Mouse (Mus musculus): ENCODE data around the gene Gcsam. TPM values are rescaled to one million over a fixed set of nuclear protein-coding genes. Genes with fewer than 3 reads are reported as not detected.

Gene Gcsam
- polyA plus RNA-seq, 1 experiment from 2014 or later: 0.35 TPM

GRCm38 (mm10) chr16:45651497-45651896 lies 41.3 kb downstream of the Gcsam start:
- Histone ChIP-seq H3K9ac (no peak overlapping the region), H3K4me2 (no peak overlapping the region), H3K9me3 (replicated peaks) (no peaks in the 10 kb centered on the region), H3K27me3 (peaks cover 11% of the 10 kb centered on the region; the same call in 1 of the 2 replicates), H3K4me3 (no peak overlapping the region), H3K36me3 (no peaks in the 10 kb centered on the region), H3K4me1 (replicated peaks) (peaks cover 11% of the 10 kb centered on the region), H3K27ac (no peak overlapping the region)
- no peak for ATAC-seq (replicated peaks; ENCODE audit: insufficient number of reproducible peaks, insufficient read depth, low FRiP score, low read depth)
- WGBS: 49% methylated on average over 2 of the region's 2 CpGs

- Histone ChIP-seq H3K9ac (peak overlapping the region; percentile 33; the same call in 1 of the 2 replicates), H3K4me2 (peak overlapping the region; percentile 87), H3K27me3 (peaks cover 11% of the 10 kb centered on the region; the same call in 1 of the 2 replicates), H3K36me3 (no peaks in the 10 kb centered on the region), H3K4me3 (peak overlapping the region; percentile 46), H3K27ac (no peak overlapping the region), H3K9me3 (replicated peaks) (no peaks in the 10 kb centered on the region), H3K4me1 (replicated peaks) (peaks cover 11% of the 10 kb centered on the region)
- WGBS: 11% methylated on average over 17 of the region's 17 CpGs
- ATAC-seq (replicated peaks; ENCODE audit: insufficient number of reproducible peaks, insufficient read depth, low FRiP score, low read depth): no peak
These were observed 43.1 kb downstream of the Gcsam start for GRCm38 (mm10) chr16:45653009-45653933.

GRCm38 (mm10) chr16:45653934-45654332 lies 43.8 kb downstream of the Gcsam start, which contains the start of gene BC016579:
Gene BC016579, minus strand, starts transcription at chr16:45654068.
- 3% methylated on average over 20 of the region's 20 CpGs for WGBS
- 0 out of 2 replicates have a peak, but pooled peaks have one; percentile 55 for ATAC-seq (replicated peaks; ENCODE audit: insufficient number of reproducible peaks, insufficient read depth, low FRiP score, low read depth)
- Histone ChIP-seq H3K4me2 (peak within 1 kb of the TSS; percentile 87), H3K9ac (peak within 1 kb of the TSS; percentile 33; the same call in 1 of the 2 replicates), H3K9me3 (replicated peaks) (no peaks in the 10 kb centered on the region), H3K4me3 (peak within 1 kb of the TSS; percentile 46), H3K4me1 (replicated peaks) (peaks cover 11% of the 10 kb centered on the region), H3K27ac (no peak within 1 kb of the TSS), H3K27me3 (peaks cover 11% of the 10 kb centered on the region; the same call in 1 of the 2 replicates), H3K36me3 (no peaks in the 10 kb centered on the region)

GRCm38 (mm10) chr16:45654465-45654864 lies 44.3 kb downstream of the Gcsam start:
- no peaks in the 10 kb centered on the region for H3K36me3 ChIP-seq
- 72% methylated on average over 9 of the region's 9 CpGs for WGBS
- no peak overlapping the region for H3K4me3 ChIP-seq

GRCm38 (mm10) chr16:45657574-45658159 lies 47.5 kb downstream of the Gcsam start:
- Histone ChIP-seq H3K4me3 (no peak overlapping the region), H3K9me3 (replicated peaks) (no peaks in the 10 kb centered on the region), H3K27ac (no peak overlapping the region), H3K36me3 (no peaks in the 10 kb centered on the region), H3K9ac (no peak overlapping the region), H3K4me1 (replicated peaks) (peaks cover 11% of the 10 kb centered on the region), H3K27me3 (peaks cover 11% of the 10 kb centered on the region; the same call in 1 of the 2 replicates), H3K4me2 (no peak overlapping the region)
- 85% methylated on average over 12 of the region's 12 CpGs for WGBS
- no peak for ATAC-seq (replicated peaks; ENCODE audit: insufficient number of reproducible peaks, insufficient read depth, low FRiP score, low read depth)

More at GRCm38 (mm10) chr16:45654465-45654864, 44.3 kb downstream of the Gcsam start:
- H3K9me3 ChIP-seq (replicated peaks): no peaks in the 10 kb centered on the region
- no peak overlapping the region for H3K27ac ChIP-seq
- H3K4me1 ChIP-seq (replicated peaks): peaks cover 11% of the 10 kb centered on the region
- H3K9ac ChIP-seq: no peak overlapping the region
- peak overlapping the region; percentile 87 for H3K4me2 ChIP-seq
- H3K27me3 ChIP-seq: peaks cover 11% of the 10 kb centered on the region; the same call in 1 of the 2 replicates
- ATAC-seq (replicated peaks; ENCODE audit: insufficient number of reproducible peaks, insufficient read depth, low FRiP score, low read depth): no peak

- H3K4me2 ChIP-seq: no peak overlapping the region
- no peaks in the 10 kb centered on the region for H3K36me3 ChIP-seq
- no peak for ATAC-seq (replicated peaks; ENCODE audit: insufficient number of reproducible peaks, insufficient read depth, low FRiP score, low read depth)
- no peak overlapping the region for H3K27ac ChIP-seq
- no peak overlapping the region for H3K9ac ChIP-seq
- no peak overlapping the region for H3K4me3 ChIP-seq
- H3K9me3 ChIP-seq (replicated peaks): no peaks in the 10 kb centered on the region
- WGBS: 85% methylated on average over 1 of the region's 1 CpGs
- H3K4me1 ChIP-seq (replicated peaks): peaks cover 9% of the 10 kb centered on the region
- peaks cover 11% of the 10 kb centered on the region; the same call in 1 of the 2 replicates for H3K27me3 ChIP-seq
These were observed 48.1 kb downstream of the Gcsam start for GRCm38 (mm10) chr16:45658248-45658647.

- Histone ChIP-seq H3K27me3 (peaks cover 6% of the 10 kb centered on the region; the same call in 1 of the 2 replicates), H3K9ac (no peak overlapping the region), H3K4me3 (no peak overlapping the region), H3K27ac (no peak overlapping the region), H3K4me1 (replicated peaks) (no peaks in the 10 kb centered on the region), H3K9me3 (replicated peaks) (no peaks in the 10 kb centered on the region), H3K36me3 (no peaks in the 10 kb centered on the region), H3K4me2 (no peak overlapping the region)
- 67% methylated on average over 4 of the region's 4 CpGs for WGBS
- no peak for ATAC-seq (replicated peaks; ENCODE audit: insufficient number of reproducible peaks, insufficient read depth, low FRiP score, low read depth)
These were observed 49.4 kb downstream of the Gcsam start for GRCm38 (mm10) chr16:45659596-45659995.

- Histone ChIP-seq H3K9ac (no peak overlapping the region), H3K4me3 (no peak overlapping the region), H3K4me1 (replicated peaks) (no peaks in the 10 kb centered on the region), H3K9me3 (replicated peaks) (no peaks in the 10 kb centered on the region), H3K27ac (no peak overlapping the region), H3K4me2 (no peak overlapping the region), H3K27me3 (no peaks in the 10 kb centered on the region), H3K36me3 (no peaks in the 10 kb centered on the region)
- no peak for ATAC-seq (replicated peaks; ENCODE audit: insufficient number of reproducible peaks, insufficient read depth, low FRiP score, low read depth)
These were observed 52.2 kb downstream of the Gcsam start for GRCm38 (mm10) chr16:45662381-45662780.

- WGBS: 53% methylated on average over 2 of the region's 2 CpGs
- H3K9me3 ChIP-seq (replicated peaks): no peaks in the 10 kb centered on the region
- no peaks in the 10 kb centered on the region for H3K27me3 ChIP-seq
- no peaks in the 10 kb centered on the region for H3K36me3 ChIP-seq
- no peak overlapping the region for H3K4me3 ChIP-seq
- H3K27ac ChIP-seq: no peak overlapping the region
- no peak for ATAC-seq (replicated peaks; ENCODE audit: insufficient number of reproducible peaks, insufficient read depth, low FRiP score, low read depth)
- H3K9ac ChIP-seq: no peak overlapping the region
- H3K4me1 ChIP-seq (replicated peaks): no peaks in the 10 kb centered on the region
- H3K4me2 ChIP-seq: no peak overlapping the region
These were observed 56.0 kb downstream of the Gcsam start for GRCm38 (mm10) chr16:45666136-45666535.

GRCm38 (mm10) chr16:45668178-45668577 lies 58.0 kb downstream of the Gcsam start:
- H3K4me3 ChIP-seq: no peak overlapping the region
- no peak overlapping the region for H3K27ac ChIP-seq
- H3K9me3 ChIP-seq (replicated peaks): no peaks in the 10 kb centered on the region
- no peaks in the 10 kb centered on the region for H3K4me1 ChIP-seq (replicated peaks)
- no peaks in the 10 kb centered on the region for H3K36me3 ChIP-seq
- H3K27me3 ChIP-seq: no peaks in the 10 kb centered on the region
- H3K9ac ChIP-seq: no peak overlapping the region
- ATAC-seq (replicated peaks; ENCODE audit: insufficient number of reproducible peaks, insufficient read depth, low FRiP score, low read depth): no peak
- WGBS: 53% methylated on average over 3 of the region's 3 CpGs
- H3K4me2 ChIP-seq: no peak overlapping the region

GRCm38 (mm10) chr16:45670005-45670404 lies 59.8 kb downstream of the Gcsam start:
- Histone ChIP-seq H3K27me3 (no peaks in the 10 kb centered on the region), H3K9me3 (replicated peaks) (no peaks in the 10 kb centered on the region), H3K4me3 (no peak overlapping the region), H3K9ac (no peak overlapping the region), H3K4me2 (no peak overlapping the region), H3K4me1 (replicated peaks) (no peaks in the 10 kb centered on the region), H3K27ac (no peak overlapping the region), H3K36me3 (no peaks in the 10 kb centered on the region)
- ATAC-seq (replicated peaks; ENCODE audit: insufficient number of reproducible peaks, insufficient read depth, low FRiP score, low read depth): no peak
- WGBS: 58% methylated on average over 4 of the region's 4 CpGs
